Comparison of ENCODE assay signal across 8 mouse cellular contexts in the genomic region with DNA sequence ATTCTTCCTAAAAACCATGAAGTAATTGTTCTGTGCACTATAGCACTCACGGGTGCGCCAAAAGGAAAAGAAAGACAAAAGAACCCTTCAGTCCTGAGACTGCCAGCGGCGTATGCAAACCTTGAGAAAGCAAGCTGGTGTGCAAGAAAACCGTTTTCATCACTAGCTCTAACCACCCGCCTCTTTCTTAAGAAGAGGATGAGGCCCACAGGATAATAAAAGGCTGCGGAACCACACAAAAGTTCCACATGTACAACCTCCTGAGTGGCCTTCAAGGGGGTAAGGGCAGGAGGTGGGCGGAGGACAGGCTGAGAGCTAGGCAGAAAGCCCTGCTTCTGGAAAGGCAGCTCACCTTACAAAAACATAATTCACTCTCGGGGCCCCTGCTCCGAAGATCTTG.
DNase-seq lines count a peak whose midpoint lies in the region; ATAC-seq lines count a peak whose summit lies in the region.

No protein-coding gene starts in this region.

- 0 out of 2 replicates have a peak overlapping the region, but pooled peaks have one; percentile 6 for H3K27ac ChIP-seq in kidney, embryonic 14.5 days (ENCODE audit: low read depth, low read length)
- H3K27ac ChIP-seq in embryonic facial prominence, embryonic 11.5 days (replicated peaks; ENCODE audit: low read depth, low read length) = peak overlapping the region; percentile 87
- H3K27ac ChIP-seq in hindbrain, embryonic 16.5 days (ENCODE audit: low read depth, low read length) = peak overlapping the region; percentile 81
- peak overlapping the region; percentile 83 for H3K27ac ChIP-seq in midbrain, embryonic 14.5 days (replicated peaks; ENCODE audit: low read depth, low read length)

- H3K27me3 ChIP-seq in kidney, embryonic 14.5 days (ENCODE audit: control insufficient read depth, insufficient read depth, low read length) = no peaks in the 10 kb centered on the region; the same call in 1 of the 2 replicates
- H3K27me3 ChIP-seq in embryonic facial prominence, embryonic 11.5 days (ENCODE audit: control insufficient read depth, insufficient read depth, low read length) = no peaks in the 10 kb centered on the region
- H3K27me3 ChIP-seq in hindbrain, embryonic 16.5 days (replicated peaks; ENCODE audit: control insufficient read depth, insufficient read depth, low read length) = 0 out of 2 replicates have a peak, but pooled peaks cover 2% of the 10 kb centered on the region
- no peaks in the 10 kb centered on the region for H3K27me3 ChIP-seq in midbrain, embryonic 14.5 days (ENCODE audit: control insufficient read depth, insufficient read depth, low read length)

- peak overlapping the region; percentile 38 for H3K4me3 ChIP-seq in kidney, embryonic 14.5 days (ENCODE audit: low read length)
- peak overlapping the region; percentile 30 for H3K4me3 ChIP-seq in embryonic facial prominence, embryonic 11.5 days (ENCODE audit: low read depth, low read length)
- H3K4me3 ChIP-seq in hindbrain, embryonic 16.5 days (ENCODE audit: low read length) = peak overlapping the region; percentile 42
- H3K4me3 ChIP-seq in midbrain, embryonic 14.5 days (replicated peaks; ENCODE audit: low read depth, low read length) = peak overlapping the region; percentile 40

- no peak for DNase-seq in kidney, adult 9 months
- no peak for DNase-seq in embryonic facial prominence, embryonic 11.5 days (ENCODE audit: low spot score)
- peak; percentile 72 for DNase-seq in midbrain, embryonic 14.5 days
- no peak for DNase-seq in left cerebral cortex, postnatal 4 days
- DNase-seq in retina, embryonic 14.5 days (ENCODE audit: low spot score) = no peak
- DNase-seq in gastrocnemius, adult 18-20 months (ENCODE audit: low spot score) = no peak

- no peaks in the 10 kb centered on the region for H3K9me3 ChIP-seq in kidney, embryonic 14.5 days (ENCODE audit: control insufficient read depth, low read length)
- no peaks in the 10 kb centered on the region for H3K9me3 ChIP-seq in embryonic facial prominence, embryonic 11.5 days (replicated peaks; ENCODE audit: control insufficient read depth, low read length)
- no peaks in the 10 kb centered on the region for H3K9me3 ChIP-seq in hindbrain, embryonic 16.5 days (ENCODE audit: control insufficient read depth, low read length)
- H3K9me3 ChIP-seq in midbrain, embryonic 14.5 days (ENCODE audit: control insufficient read depth, low read length) = no peaks in the 10 kb centered on the region

- H3K9ac ChIP-seq in kidney, embryonic 14.5 days (ENCODE audit: low read depth, low read length) = peak overlapping the region; percentile 25; the same call in 1 of the 2 replicates
- H3K9ac ChIP-seq in embryonic facial prominence, embryonic 11.5 days (replicated peaks; ENCODE audit: low read length) = peak overlapping the region; percentile 57
- H3K9ac ChIP-seq in hindbrain, embryonic 16.5 days (ENCODE audit: low read depth, low read length) = peak overlapping the region; percentile 62
- peak overlapping the region; percentile 47 for H3K9ac ChIP-seq in midbrain, embryonic 14.5 days (replicated peaks; ENCODE audit: low read length)

- peak overlapping the region; percentile 64 for H3K4me2 ChIP-seq in kidney, embryonic 14.5 days (replicated peaks; ENCODE audit: low read depth, low read length)
- peak overlapping the region; percentile 62 for H3K4me2 ChIP-seq in embryonic facial prominence, embryonic 11.5 days (ENCODE audit: low read depth, low read length)
- H3K4me2 ChIP-seq in hindbrain, embryonic 16.5 days (ENCODE audit: low read length) = peak overlapping the region; percentile 72
- peak overlapping the region; percentile 63 for H3K4me2 ChIP-seq in midbrain, embryonic 14.5 days (ENCODE audit: low read length)

- intact Hi-C loops in left cerebral cortex, postnatal 4 days (cut with DNase I) = loop anchor here (5.0 kb wide), 1 partner anchor 683 kb away; no protein-coding TSS in a partner anchor

- no peaks in the 10 kb centered on the region for H3K36me3 ChIP-seq in kidney, embryonic 14.5 days (ENCODE audit: control insufficient read depth, insufficient read depth, low read length)
- no peaks in the 10 kb centered on the region for H3K36me3 ChIP-seq in embryonic facial prominence, embryonic 11.5 days (replicated peaks; ENCODE audit: control insufficient read depth, insufficient read depth, low read depth, low read length)
- H3K36me3 ChIP-seq in hindbrain, embryonic 16.5 days (ENCODE audit: control insufficient read depth, insufficient read depth, low read length) = no peaks in the 10 kb centered on the region
- no peaks in the 10 kb centered on the region for H3K36me3 ChIP-seq in midbrain, embryonic 14.5 days (ENCODE audit: control insufficient read depth, insufficient read depth, low read length)

- peak; percentile 34; the same call in 1 of the 2 replicates for ATAC-seq in kidney, embryonic 14.5 days (ENCODE audit: low FRiP score, low TSS enrichment)
- ATAC-seq in embryonic facial prominence, embryonic 11.5 days (replicated peaks; ENCODE audit: insufficient number of reproducible peaks, low FRiP score, low TSS enrichment, low read depth) = peak; percentile 69
- peak; percentile 37 for ATAC-seq in hindbrain, embryonic 16.5 days
- ATAC-seq in midbrain, embryonic 14.5 days (ENCODE audit: low FRiP score, low TSS enrichment) = peak; percentile 31; the same call in 1 of the 2 replicates

- peaks cover 6% of the 10 kb centered on the region; the same call in 1 of the 2 replicates for H3K4me1 ChIP-seq in kidney, embryonic 14.5 days (ENCODE audit: control insufficient read depth, insufficient read depth, low read length)
- H3K4me1 ChIP-seq in embryonic facial prominence, embryonic 11.5 days (ENCODE audit: control insufficient read depth, insufficient read depth, low read length) = peaks cover 4% of the 10 kb centered on the region
- peaks cover 19% of the 10 kb centered on the region for H3K4me1 ChIP-seq in hindbrain, embryonic 16.5 days (ENCODE audit: control insufficient read depth, insufficient read depth, low read depth, low read length)
- H3K4me1 ChIP-seq in midbrain, embryonic 14.5 days (ENCODE audit: control insufficient read depth, insufficient read depth, low read length) = peaks cover 10% of the 10 kb centered on the region; the same call in 1 of the 2 replicates

- WGBS in kidney, embryonic 14.5 days = 7% methylated on average over 10 of the region's 10 CpGs
- 3% methylated on average over 10 of the region's 10 CpGs for WGBS in embryonic facial prominence, embryonic 11.5 days
- WGBS in hindbrain, embryonic 16.5 days = 2% methylated on average over 10 of the region's 10 CpGs
- 1% methylated on average over 10 of the region's 10 CpGs for WGBS in midbrain, embryonic 14.5 days

Comparison
In these comparisons a context has a peak if more than half of its experiments do, and no peak if none do; other contexts are left out.
1. H3K27ac ChIP-seq: peak in every context shown above with its lines; median percentile 87 in embryonic facial prominence, embryonic 11.5 days; 83 in midbrain, embryonic 14.5 days; 81 in hindbrain, embryonic 16.5 days; 6 in kidney, embryonic 14.5 days.